Mouse (Mus musculus) urinary bladder, postnatal 14 days (tissue): ENCODE measurements around the gene Asap3.

Experiments used
- DNase-seq: peaks from one replicate; pipeline ENCODE4 v3.0.0; 2021; ENCODE audit warnings: low spot score

The Asap3 gene

GRCm38 (mm10) chr4:136259916-136260315 lies 53.8 kb downstream of the Asap3 start:
- no peak for DNase-seq

DNA sequence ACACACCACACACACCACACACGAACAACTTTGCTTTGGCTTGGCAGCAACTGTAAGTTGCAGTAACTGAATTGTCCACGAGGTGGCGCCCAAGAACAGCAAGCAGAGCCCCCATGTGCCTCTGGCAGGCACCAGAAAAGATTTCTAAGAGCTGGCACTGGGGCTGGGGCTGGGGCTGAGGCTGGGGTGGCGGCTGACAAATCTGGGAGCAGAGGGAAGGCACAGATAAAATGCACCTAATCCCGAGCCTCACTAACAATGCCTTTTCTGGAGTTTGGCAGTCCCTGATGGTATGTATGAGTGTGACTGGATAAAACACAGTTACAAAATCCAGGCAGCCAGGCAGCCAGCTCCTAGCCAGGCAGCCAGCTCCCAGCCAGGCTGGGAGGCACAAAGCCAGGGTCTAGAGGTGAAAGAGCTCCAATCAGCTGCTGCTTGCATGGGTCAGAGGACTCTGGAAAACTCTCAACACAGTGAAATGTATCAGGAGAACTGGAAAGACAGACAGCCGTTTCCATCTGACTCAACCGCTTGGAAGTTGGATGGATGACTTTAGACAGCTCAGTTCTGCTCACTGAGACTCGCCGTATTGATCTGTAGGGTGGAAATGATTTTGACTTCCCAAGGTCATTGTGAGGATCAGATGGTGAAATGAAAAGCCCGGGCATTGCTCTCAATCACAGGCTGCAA lies 54.5 kb downstream of the Asap3 start:
- DNase-seq, result peak; percentile 88

GRCm38 (mm10) chr4:136261912-136262311 lies 55.7 kb downstream of the Asap3 start:
- DNase-seq, result no peak

DNA sequence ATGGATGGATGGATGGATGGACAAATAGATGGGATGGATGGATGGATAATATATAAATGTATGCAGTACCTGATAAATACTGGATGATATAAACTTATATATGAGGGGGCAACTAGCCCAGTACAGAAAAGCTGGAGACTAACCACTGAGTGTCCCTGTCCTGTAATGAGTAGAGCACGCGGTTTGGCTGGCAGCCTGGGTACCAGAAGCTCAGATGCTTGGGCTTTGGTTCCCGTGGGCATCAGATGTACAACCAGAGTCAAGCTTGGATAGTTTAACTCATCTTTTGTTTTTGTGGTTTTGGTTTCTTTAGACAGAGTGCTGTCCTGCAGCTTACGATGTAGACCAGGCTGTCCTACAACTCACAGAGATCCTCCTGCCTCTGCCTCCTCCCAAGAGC lies 57.4 kb downstream of the Asap3 start:
- no peak for DNase-seq

DNA sequence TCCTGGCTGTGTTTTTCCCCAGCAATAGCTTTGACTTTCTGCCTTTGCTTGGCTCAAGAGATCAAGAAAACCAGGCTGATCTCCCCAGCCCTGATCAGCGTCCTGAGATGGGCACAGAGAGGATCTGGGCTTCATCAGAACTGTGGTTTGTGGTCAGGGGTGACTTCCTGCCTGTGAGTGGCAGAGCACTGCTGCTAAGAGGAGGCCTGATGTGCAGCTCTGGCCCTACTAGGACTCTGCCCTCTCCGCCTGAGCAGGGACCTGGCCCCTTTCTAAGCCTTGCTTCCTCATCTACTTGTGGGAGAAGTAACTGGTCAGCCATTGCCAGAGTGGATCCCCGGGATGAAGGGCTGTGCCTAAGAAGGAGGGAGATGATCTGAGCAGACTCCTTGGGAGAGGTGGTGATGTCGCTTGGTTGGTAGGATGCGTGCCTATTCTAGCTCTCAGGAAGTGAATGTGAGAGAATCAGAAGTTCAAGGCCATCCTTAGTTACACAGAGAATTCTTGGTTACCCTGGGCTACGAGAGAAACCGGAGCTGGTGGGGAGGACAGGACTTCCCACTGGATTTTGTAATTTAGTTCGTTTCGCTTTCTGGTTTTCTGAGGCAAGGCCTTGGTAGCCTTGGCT lies 60.7 kb downstream of the Asap3 start:
- no peak for DNase-seq

DNA sequence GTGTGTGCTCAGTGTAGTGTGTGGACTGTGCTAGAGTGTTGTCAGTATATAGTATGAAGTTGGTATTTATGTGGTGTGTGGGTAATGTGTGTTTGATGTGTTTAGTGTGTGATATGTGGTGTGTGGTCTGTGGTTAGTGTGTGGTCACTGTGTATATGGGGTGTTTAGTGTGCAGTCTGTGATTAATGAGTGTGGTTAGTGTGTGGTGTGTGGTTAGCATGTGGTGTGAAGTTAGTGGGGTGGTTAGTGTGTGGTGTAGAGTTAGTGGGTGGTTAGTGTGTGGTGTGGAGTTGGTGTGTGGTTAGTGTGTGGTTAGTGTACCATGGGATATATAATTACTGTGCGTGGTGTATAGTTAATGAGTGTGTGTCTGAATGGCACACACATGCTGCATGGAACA lies 62.7 kb downstream of the Asap3 start:
- DNase-seq, result no peak

- no peak for DNase-seq
Observed at GRCm38 (mm10) chr4:136270648-136271047, 64.5 kb downstream of the Asap3 start.

- DNase-seq, result no peak
Observed at GRCm38 (mm10) chr4:136281097-136281496, 74.9 kb downstream of the Asap3 start.

DNA sequence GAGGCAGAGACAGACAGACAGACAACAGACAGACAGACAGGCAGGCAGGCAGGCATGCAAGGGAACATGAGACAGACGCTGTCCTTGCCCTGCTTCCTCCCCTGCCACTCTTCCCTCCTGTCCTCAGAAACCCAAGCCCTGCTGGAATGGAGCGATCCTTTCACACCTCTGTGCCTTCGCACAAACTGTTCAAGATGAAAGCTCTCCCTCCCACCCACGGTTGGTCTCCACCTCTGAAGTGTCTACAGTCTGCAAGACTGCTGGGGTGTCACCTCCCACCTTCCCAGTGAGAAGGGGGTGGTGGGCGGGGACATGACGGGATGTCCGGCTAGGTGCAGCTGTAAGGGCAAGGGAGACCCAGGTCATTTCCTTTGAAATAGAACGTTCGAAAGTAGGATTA lies 75.4 kb downstream of the Asap3 start:
- no peak for DNase-seq

DNA sequence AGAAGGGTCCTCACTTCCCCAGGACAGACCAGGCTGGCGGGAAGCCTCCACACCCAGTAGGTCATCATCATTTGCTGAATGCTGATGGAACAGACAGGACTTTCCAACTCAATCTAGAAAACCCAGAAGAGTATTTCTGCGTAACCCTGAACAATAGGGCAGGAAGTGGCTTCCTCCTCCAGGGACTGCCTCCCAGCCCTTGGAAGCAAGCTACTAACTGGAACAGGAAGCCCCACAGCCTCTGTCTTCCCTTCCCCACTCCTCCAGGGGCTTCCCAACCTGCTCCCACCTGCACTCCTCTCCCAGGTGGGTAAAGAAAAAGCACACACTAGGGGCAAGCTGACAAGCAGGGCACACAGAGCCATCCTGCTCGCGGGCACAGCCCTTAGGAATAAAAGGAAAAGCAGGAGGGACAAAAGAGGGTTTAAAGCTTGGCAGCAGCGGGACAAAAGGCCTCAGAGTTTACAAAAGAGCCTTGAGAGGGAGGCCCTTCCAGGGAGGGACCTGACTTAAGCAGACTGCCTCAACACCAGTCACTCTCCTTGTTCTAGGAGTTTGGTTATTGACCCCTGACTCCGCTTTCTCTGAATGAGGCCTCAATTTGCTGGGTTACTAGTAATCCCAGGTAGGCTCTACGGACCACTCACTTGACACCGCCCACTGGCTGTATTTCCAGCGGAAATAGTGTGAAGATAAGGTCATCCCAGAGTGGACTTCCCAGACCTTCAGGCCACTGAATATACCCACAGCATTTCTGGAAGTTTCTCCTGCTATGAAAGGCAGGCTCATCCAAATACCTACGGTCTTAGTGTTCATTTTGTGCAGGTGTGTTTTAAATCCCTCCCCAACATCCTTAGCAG lies 76.7 kb downstream of the Asap3 start:
- no peak for DNase-seq

DNA sequence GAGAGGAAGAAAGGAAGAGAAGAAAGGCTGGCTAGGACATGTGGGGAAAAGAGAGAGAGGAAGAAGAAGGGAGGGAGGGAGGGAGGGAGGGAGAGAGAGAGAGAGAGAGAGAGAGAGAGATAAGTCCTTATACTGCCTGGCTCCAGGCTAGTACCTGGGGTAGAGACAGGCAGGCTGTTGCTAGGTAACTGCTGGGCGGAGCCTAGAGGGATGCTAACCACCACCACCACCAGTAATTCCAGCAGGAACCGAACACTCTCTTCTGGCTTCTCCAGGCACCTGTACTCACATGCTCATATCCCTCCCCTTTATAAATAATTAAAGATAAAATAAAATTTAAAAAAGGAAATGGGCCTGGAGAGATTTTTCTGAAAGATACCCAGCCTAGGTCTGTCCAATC lies 77.6 kb downstream of the Asap3 start:
- no peak for DNase-seq

DNA sequence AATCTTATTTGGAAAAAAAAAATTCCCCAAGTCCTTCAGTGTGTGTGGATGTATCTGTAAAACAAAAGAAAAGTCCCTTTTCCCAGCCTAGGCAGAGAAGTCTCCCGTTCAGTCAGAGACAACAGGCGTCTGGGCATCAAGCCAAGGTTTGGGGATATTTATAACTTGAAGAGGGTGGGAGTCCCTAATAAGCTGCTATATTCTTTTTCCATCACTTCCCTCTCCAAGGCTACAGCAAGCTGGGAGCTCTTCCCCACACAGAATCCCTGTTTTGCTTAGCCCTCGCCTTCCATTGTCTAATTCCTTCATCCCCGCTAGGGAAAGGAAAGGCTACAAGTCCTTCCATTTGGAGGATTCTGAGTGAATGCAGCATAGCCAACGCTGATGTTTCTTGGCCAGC lies 78.3 kb downstream of the Asap3 start, which contains the start of gene Zfp46:
Gene Zfp46, plus strand, starts transcription at position 229 of the 400 bp plus-strand sequence.
- DNase-seq, result peak; percentile 80

DNA sequence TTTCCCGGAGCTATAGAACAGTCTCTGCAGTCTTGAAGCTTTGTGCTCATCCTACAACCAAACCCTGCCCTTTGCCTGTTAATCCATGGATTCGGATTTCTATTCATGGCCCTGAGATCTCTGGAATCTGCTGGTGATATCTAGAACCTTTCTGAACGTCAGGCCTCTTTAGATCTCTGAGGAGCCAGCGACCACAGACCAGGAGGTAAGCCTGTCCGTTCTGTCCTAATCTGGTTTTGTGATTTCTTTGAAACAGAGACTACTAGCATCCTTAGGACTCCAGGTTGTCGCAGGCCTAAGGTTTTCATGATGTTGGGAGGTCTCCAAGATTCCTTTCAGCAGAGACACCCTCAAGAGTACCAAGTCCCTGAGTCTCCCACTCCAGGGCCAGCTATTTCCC lies 78.7 kb downstream of the Asap3 start:
- DNase-seq, result no peak

- peak; percentile 95 for DNase-seq
Observed at GRCm38 (mm10) chr4:136285348-136285810, 79.2 kb downstream of the Asap3 start.

- DNase-seq, result peak; percentile 97
Observed at GRCm38 (mm10) chr4:136285811-136286371, 79.7 kb downstream of the Asap3 start.

GRCm38 (mm10) chr4:136289918-136290780 lies 84.0 kb downstream of the Asap3 start:
- DNase-seq, result no peak

- no peak for DNase-seq
Observed at GRCm38 (mm10) chr4:136290781-136291595, 84.8 kb downstream of the Asap3 start.

DNA sequence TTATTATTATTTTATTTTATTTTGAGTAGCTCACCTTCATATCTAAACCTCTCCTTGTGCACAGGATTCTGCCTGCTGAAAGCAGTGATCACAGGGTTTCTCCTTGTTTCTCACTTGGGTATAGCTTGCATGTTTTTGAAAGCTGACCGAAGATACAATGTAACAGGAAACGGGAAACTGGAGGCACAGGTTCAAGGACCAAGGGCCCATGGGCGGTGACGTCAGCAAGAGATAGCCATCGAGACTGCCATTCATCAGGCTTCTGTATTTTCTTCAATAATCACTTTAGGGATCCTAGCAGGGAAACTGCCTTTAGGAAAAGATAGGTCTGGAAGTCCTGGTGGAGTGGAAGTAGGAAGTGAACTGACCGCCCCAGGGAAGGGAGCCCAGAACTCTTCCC lies 85.5 kb downstream of the Asap3 start:
- no peak for DNase-seq
